Mouse (Mus musculus) stomach, embryonic 14.5 days (tissue): ENCODE measurements around the gene Ccno. TPM values are rescaled to one million over a fixed set of nuclear protein-coding genes. Genes with fewer than 3 reads are reported as not detected.

Experiments used
- ATAC-seq: fragments of 200-750 bp; cut with Nextera tagmentation; 2 replicates; pipeline ENCODE4 v1.8.0; 2017; ENCODE audit warnings: low read depth, moderate TSS enrichment; ENCODE audit not compliant: insufficient number of reproducible peaks, insufficient read depth, low FRiP score
- H3K27ac ChIP-seq: fragments of 300-500 bp; sonication (generic); 2 replicates; pipeline ENCODE4 v1.5.1; 2014; ENCODE audit warnings: mild to moderate bottlenecking, low read length, moderate library complexity, mixed read lengths
- H3K27me3 ChIP-seq: fragments of 300-500 bp; sonication (generic); 2 replicates; pipeline ENCODE4 v1.6.1; 2014; ENCODE audit warnings: low read length, control low read depth, mixed read lengths; ENCODE audit not compliant: control insufficient read depth, insufficient read depth
- H3K36me3 ChIP-seq: fragments of 300-500 bp; sonication (generic); 2 replicates; pipeline ENCODE4 v1.6.1; 2014; ENCODE audit warnings: mild to moderate bottlenecking, control low read depth, low read length, moderate library complexity, mixed read lengths; ENCODE audit not compliant: control insufficient read depth, insufficient read depth
- H3K4me1 ChIP-seq: fragments of 300-500 bp; sonication (generic); 2 replicates; pipeline ENCODE4 v1.6.1; 2014; ENCODE audit warnings: low read length, control low read depth, mixed read lengths; ENCODE audit not compliant: control insufficient read depth, insufficient read depth
- H3K4me2 ChIP-seq: fragments of 300-500 bp; sonication (generic); replicated peaks from 2 replicates; pipeline ENCODE4 v1.6.1; 2014; ENCODE audit warnings: low read depth, low read length, control low read depth
- H3K4me3 ChIP-seq: fragments of 300-500 bp; sonication (generic); 2 replicates; pipeline ENCODE4 v1.5.1; 2014; ENCODE audit warnings: low read depth, low read length, control low read depth
- H3K9ac ChIP-seq: fragments of 300-500 bp; sonication (generic); replicated peaks from 2 replicates; pipeline ENCODE4 v1.6.1; 2014; ENCODE audit warnings: low read depth, mild to moderate bottlenecking, control low read depth, low read length, moderate library complexity, mixed read lengths
- H3K9me3 ChIP-seq: fragments of 300-500 bp; sonication (generic); 2 replicates; pipeline ENCODE4 v1.6.1; 2016; ENCODE audit warnings: low read depth, low read length, control low read depth; ENCODE audit not compliant: control insufficient read depth
- WGBS: fragments of 180-500 bp; shearing (Covaris S2); extraction: QIAGEN DNeasy Blood & Tissue Kit; methylation state at CpG from one replicate; pipeline ENCODE4 v1.1.7; 2014; 5-methylcytosine and 5-hydroxymethylcytosine counted together
- polyA plus RNA-seq: library from polyadenylated mRNA; unstranded; fragments of >200 nt; fragmentation: Nextera tagmentation; extraction: Ambion mirVana; gene quantifications from 2 replicates; pipeline ENCODE4 v1.2.1, GENCODE M21; 2014

The Ccno gene
- polyA plus RNA-seq, 1 experiment from 2014 or later, result 0.35 TPM

GRCm38 (mm10) chr13:112976720-112977119, 10.9 kb upstream of the Ccno start:
- ATAC-seq, result no peak
- WGBS, result 35% methylated on average over 10 of the region's 10 CpGs
- Histone ChIP-seq H3K4me1 (no peaks in the 10 kb centered on the region), H3K27ac (no peak overlapping the region), H3K4me3 (no peak overlapping the region), H3K27me3 (no peaks in the 10 kb centered on the region; the same call in 1 of the 2 replicates), H3K4me2 (no peak overlapping the region), H3K9ac (no peak overlapping the region), H3K36me3 (no peaks in the 10 kb centered on the region), H3K9me3 (no peaks in the 10 kb centered on the region)

- no peak for ATAC-seq
- H3K36me3 ChIP-seq, result no peaks in the 10 kb centered on the region
- WGBS, result 9% methylated on average over 18 of the region's 18 CpGs
- peaks cover 33% of the 10 kb centered on the region for H3K27me3 ChIP-seq
- no peak overlapping the region for H3K9ac ChIP-seq
- peaks cover 19% of the 10 kb centered on the region; the same call in 1 of the 2 replicates for H3K4me1 ChIP-seq
- no peak overlapping the region for H3K27ac ChIP-seq
- H3K9me3 ChIP-seq, result no peaks in the 10 kb centered on the region
- no peak overlapping the region for H3K4me2 ChIP-seq
- no peak overlapping the region for H3K4me3 ChIP-seq
These were observed 1.8 kb upstream of the Ccno start for GRCm38 (mm10) chr13:112985605-112986450.

- Histone ChIP-seq H3K36me3 (no peaks in the 10 kb centered on the region), H3K9me3 (no peaks in the 10 kb centered on the region), H3K9ac (no peak overlapping the region), H3K4me1 (peaks cover 19% of the 10 kb centered on the region; the same call in 1 of the 2 replicates), H3K27me3 (peaks cover 39% of the 10 kb centered on the region), H3K27ac (no peak overlapping the region), H3K4me2 (peak overlapping the region; percentile 97; the same call in 1 of the 2 replicates), H3K4me3 (0 out of 2 replicates have a peak overlapping the region, but pooled peaks have one; percentile 46)
- no peak for ATAC-seq
- WGBS, result 2% methylated on average over 17 of the region's 17 CpGs
These were observed 1.1 kb upstream of the Ccno start for GRCm38 (mm10) chr13:112986451-112986950.

GRCm38 (mm10) chr13:112987991-112988390, 389 bp downstream of the Ccno start:
- no peaks in the 10 kb centered on the region for H3K9me3 ChIP-seq
- peak overlapping the region; percentile 46 for H3K4me3 ChIP-seq
- H3K36me3 ChIP-seq, result no peaks in the 10 kb centered on the region
- 0% methylated on average over 38 of the region's 39 CpGs for WGBS
- H3K27me3 ChIP-seq, result peaks cover 41% of the 10 kb centered on the region
- H3K9ac ChIP-seq, result peak overlapping the region; percentile 21; the same call in 1 of the 2 replicates
- no peak overlapping the region for H3K27ac ChIP-seq
- peak overlapping the region; percentile 97 for H3K4me2 ChIP-seq
- peak; percentile 17; the same call in 1 of the 2 replicates for ATAC-seq
- H3K4me1 ChIP-seq, result peaks cover 19% of the 10 kb centered on the region; the same call in 1 of the 2 replicates

GRCm38 (mm10) chr13:112988866-112989265, 1.3 kb downstream of the Ccno start:
- H3K36me3 ChIP-seq, result no peaks in the 10 kb centered on the region
- H3K9ac ChIP-seq, result no peak overlapping the region
- H3K4me1 ChIP-seq, result peaks cover 27% of the 10 kb centered on the region; the same call in 1 of the 2 replicates
- H3K27me3 ChIP-seq, result peaks cover 50% of the 10 kb centered on the region
- WGBS, result 2% methylated on average over 19 of the region's 19 CpGs
- no peaks in the 10 kb centered on the region for H3K9me3 ChIP-seq
- no peak overlapping the region for H3K27ac ChIP-seq
- ATAC-seq, result no peak
- H3K4me3 ChIP-seq, result peak overlapping the region; percentile 46; the same call in 1 of the 2 replicates
- peak overlapping the region; percentile 97 for H3K4me2 ChIP-seq

- no peak for ATAC-seq
- Histone ChIP-seq H3K4me2 (0 out of 2 replicates have a peak overlapping the region, but pooled peaks have one; percentile 10), H3K27ac (no peak overlapping the region), H3K9me3 (no peaks in the 10 kb centered on the region), H3K4me1 (peaks cover 27% of the 10 kb centered on the region; the same call in 1 of the 2 replicates), H3K9ac (no peak overlapping the region), H3K27me3 (peaks cover 54% of the 10 kb centered on the region), H3K36me3 (no peaks in the 10 kb centered on the region), H3K4me3 (peak overlapping the region; percentile 3; the same call in 1 of the 2 replicates)
- under 1% methylated on average over 23 of the region's 23 CpGs for WGBS
These were observed 1.9 kb downstream of the Ccno start for GRCm38 (mm10) chr13:112989541-112989940.

- no peak overlapping the region for H3K4me2 ChIP-seq
- 26% methylated on average over 4 of the region's 4 CpGs for WGBS
- H3K27ac ChIP-seq, result no peak overlapping the region
- peaks cover 27% of the 10 kb centered on the region; the same call in 1 of the 2 replicates for H3K4me1 ChIP-seq
- H3K4me3 ChIP-seq, result no peak overlapping the region
- no peak overlapping the region for H3K9ac ChIP-seq
- H3K9me3 ChIP-seq, result no peaks in the 10 kb centered on the region
- H3K36me3 ChIP-seq, result no peaks in the 10 kb centered on the region
- no peak for ATAC-seq
- H3K27me3 ChIP-seq, result peaks cover 62% of the 10 kb centered on the region
These were observed 2.7 kb downstream of the Ccno start for GRCm38 (mm10) chr13:112990346-112990745.

GRCm38 (mm10) chr13:112993531-112994152, 6.0 kb downstream of the Ccno start, which contains the start of gene Mcidas:
Mcidas (plus strand) TSS chr13:112993845.
- ATAC-seq, result 0 out of 2 replicates have a peak, but pooled peaks have one; percentile 35
- Histone ChIP-seq H3K4me3 (peak within 1 kb of the TSS; percentile 36), H3K9ac (no peak within 1 kb of the TSS), H3K27ac (no peak within 1 kb of the TSS), H3K27me3 (peaks cover 73% of the 10 kb centered on the region), H3K9me3 (no peaks in the 10 kb centered on the region), H3K4me1 (peaks cover 22% of the 10 kb centered on the region; the same call in 1 of the 2 replicates), H3K36me3 (no peaks in the 10 kb centered on the region), H3K4me2 (peak within 1 kb of the TSS; percentile 64)
- under 1% methylated on average over 63 of the region's 63 CpGs for WGBS
